Mouse (Mus musculus) thymus, postnatal 4 days (tissue): ENCODE measurements around the gene Emsy.

Experiments used
- DNase-seq: peaks from one replicate; pipeline ENCODE4 v3.0.0; 2021

Gene Emsy

GRCm38 (mm10) chr7:98575651-98576239 lies 80.8 kb downstream of the Emsy start:
- no peak for DNase-seq

- no peak for DNase-seq
These were observed 81.8 kb downstream of the Emsy start for GRCm38 (mm10) chr7:98574771-98575191.

- peak; percentile 65 for DNase-seq
These were observed 82.3 kb downstream of the Emsy start for GRCm38 (mm10) chr7:98574271-98574670.

GRCm38 (mm10) chr7:98573231-98573781 lies 83.3 kb downstream of the Emsy start:
- DNase-seq, result peak; percentile 63

GRCm38 (mm10) chr7:98572223-98572868 lies 84.2 kb downstream of the Emsy start:
- no peak for DNase-seq

- DNase-seq, result peak; percentile 68
These were observed 85.6 kb downstream of the Emsy start for GRCm38 (mm10) chr7:98570824-98571505.

GRCm38 (mm10) chr7:98567056-98567455 lies 89.5 kb downstream of the Emsy start:
- no peak for DNase-seq

- DNase-seq, result peak; percentile 65
These were observed 91.8 kb downstream of the Emsy start for GRCm38 (mm10) chr7:98564607-98565364.

GRCm38 (mm10) chr7:98563991-98564390 lies 92.6 kb downstream of the Emsy start:
- peak; percentile 61 for DNase-seq

- DNase-seq, result peak; percentile 83
These were observed 93.6 kb downstream of the Emsy start for GRCm38 (mm10) chr7:98562966-98563365.

GRCm38 (mm10) chr7:98562186-98562585 lies 94.4 kb downstream of the Emsy start:
- DNase-seq, result no peak

GRCm38 (mm10) chr7:98561556-98562164 lies 94.9 kb downstream of the Emsy start:
- DNase-seq, result peak; percentile 48

- DNase-seq, result peak; percentile 62
These were observed 98.3 kb downstream of the Emsy start for GRCm38 (mm10) chr7:98558128-98558921.

- DNase-seq, result peak; percentile 53
These were observed 99.7 kb downstream of the Emsy start for GRCm38 (mm10) chr7:98556767-98557394.

- no peak for DNase-seq
These were observed 105.5 kb downstream of the Emsy start for GRCm38 (mm10) chr7:98551041-98551440.

- peak; percentile 53 for DNase-seq
These were observed 106.0 kb downstream of the Emsy start for GRCm38 (mm10) chr7:98550596-98550995.

GRCm38 (mm10) chr7:98548839-98549238 lies 107.7 kb downstream of the Emsy start:
- no peak for DNase-seq

GRCm38 (mm10) chr7:98544556-98544955 lies 112.0 kb downstream of the Emsy start:
- DNase-seq, result no peak

- DNase-seq, result no peak
These were observed 112.7 kb downstream of the Emsy start for GRCm38 (mm10) chr7:98543853-98544370.

GRCm38 (mm10) chr7:98542731-98543142 lies 113.8 kb downstream of the Emsy start:
- DNase-seq, result no peak

- no peak for DNase-seq
These were observed 114.3 kb downstream of the Emsy start for GRCm38 (mm10) chr7:98542267-98542666.
